Mouse (Mus musculus): ENCODE measurements around the gene Ube2b. TPM values are rescaled to one million over a fixed set of nuclear protein-coding genes. Genes with fewer than 3 reads are reported as not detected.

Ube2b gene
- total RNA-seq, 4 experiments from 2014 or later, result 300 to 368 (median 327) TPM

DNA sequence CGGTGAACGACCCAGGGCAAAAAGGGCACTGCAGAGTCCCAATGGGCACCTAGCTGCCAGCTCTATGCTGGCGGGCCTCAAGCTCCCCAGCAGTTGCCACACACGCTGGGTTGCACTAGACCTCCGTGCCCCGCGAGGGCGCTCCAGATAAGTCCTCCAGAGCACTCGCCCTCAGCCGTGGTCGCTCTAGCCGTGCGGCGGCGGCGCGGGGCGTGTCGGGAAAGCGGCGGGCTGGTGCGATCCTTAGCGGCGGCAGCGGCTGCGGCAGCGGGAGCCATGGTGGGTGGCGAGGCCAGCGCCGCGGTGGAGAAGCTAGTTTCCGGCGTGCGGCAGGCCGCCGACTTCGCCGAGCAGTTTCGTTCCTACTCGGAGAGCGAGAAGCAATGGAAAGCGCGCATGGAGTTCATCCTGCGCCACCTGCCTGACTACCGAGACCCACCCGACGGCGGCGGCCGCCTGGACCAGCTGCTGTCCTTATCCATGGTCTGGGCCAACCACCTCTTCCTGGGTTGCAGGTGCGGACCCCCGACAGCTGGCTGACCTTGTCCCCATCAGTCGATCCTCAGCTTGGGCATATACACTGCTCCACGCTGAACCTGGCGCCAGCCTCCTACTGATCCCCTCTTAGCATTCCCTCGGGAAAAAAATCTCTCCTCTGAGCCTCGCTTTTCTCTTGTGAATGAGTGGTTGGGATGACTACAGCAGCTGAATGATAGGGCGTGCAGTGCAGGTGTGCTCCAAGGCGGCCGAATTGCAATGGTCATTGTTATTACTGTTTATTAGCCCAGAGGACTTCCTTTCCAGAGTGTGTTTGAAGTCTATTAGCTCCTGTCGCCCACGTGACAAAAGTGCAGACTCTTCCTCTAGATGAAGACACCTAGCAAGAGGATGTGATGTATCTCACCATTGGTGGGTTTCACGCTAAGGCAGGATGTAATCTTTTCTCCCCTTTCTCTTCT is 32.8 kb downstream of the Ube2b start, which contains the start of gene Cdkn2aipnl:
Gene Cdkn2aipnl, plus strand, starts transcription at position 219 of the 959 bp plus-strand sequence.
- peak; percentile 95 for DNase-seq (ENCODE audit: low spot score)

DNA sequence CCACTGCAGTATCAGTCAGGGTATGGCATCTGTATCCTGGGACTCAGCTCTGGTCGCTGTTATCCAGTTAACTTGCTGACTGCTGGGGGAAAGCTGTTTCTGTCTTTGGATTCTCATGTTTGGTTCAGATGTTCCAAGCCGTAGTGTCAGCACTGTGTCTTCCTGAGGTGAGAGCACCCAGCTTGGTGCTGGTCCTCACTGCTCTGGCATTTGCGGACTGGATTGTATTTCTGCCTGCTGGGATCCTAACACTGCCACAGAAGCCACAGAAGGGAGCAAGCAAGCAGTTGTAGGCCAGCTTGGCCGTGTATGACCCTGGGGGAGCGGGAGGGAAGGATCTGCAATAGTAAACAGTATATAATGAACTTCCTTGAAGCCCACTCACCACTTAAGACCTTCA is 33.9 kb downstream of the Ube2b start:
- no peak for DNase-seq (ENCODE audit: low spot score)

DNA sequence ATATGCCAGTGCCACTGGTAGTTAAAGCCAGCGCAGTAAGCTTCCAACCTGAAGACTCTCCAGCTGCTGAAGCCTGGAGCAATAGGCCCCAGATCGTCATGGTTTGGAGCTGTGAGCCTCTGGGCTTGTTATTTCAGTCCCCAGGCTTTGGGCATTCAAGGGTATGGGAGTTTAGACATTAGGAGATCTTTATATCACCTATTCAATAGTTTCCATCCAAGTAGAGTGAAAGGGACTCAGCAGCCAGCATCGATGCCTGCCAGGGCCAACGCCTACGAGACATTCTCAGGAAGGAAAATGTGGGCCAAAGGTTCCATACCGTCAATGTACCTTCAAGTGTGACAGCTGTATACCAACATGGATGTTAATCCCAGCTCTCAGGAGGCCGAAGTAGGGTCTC is 38.3 kb downstream of the Ube2b start:
- no peak for DNase-seq (ENCODE audit: low spot score)

DNA sequence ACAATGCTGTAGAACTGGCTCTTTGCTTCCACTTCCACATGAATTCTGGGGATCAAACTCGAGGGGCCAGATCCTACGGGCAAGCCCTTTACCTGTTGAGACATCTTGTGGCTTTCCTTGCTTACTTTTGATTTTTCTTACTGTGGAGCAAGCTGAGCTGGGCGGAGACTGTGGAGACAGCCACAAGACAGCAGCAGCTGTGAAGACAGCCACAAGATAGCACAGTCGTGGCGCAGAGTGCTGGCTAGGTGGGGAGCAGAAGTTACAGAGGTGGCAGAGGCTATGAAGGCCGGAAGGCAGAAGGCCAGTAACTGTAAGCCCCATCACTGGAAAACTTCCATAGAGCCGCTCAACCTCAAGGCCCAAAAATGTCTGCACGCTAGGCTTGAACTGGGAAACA is 38.8 kb downstream of the Ube2b start:
- no peak for DNase-seq (ENCODE audit: low spot score)

DNA sequence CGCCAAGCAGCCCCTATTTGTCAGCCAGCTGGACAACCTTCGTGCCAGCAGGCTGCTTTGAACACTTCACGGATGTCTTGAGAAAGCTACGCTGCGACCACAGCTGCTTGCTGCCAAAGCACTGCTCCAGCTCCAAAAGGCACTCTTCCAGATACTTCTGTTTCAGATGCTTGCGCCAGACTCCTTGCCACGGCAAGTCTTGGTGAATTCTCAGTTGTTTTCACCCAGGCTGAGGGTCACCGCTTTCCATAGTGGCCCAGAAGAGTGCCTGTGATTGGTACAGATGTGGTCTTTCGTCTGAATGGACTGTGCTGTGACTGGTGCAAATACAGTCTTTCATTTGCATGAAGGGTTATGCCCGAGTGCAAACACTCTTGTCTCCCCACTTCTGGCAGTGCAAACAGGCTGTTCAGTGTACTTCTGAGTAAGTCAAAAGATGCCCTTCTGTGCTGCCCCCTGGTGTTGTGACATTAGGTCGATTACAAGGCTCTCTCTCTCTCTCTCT is 39.5 kb downstream of the Ube2b start:
- no peak for DNase-seq (ENCODE audit: low spot score)

DNA sequence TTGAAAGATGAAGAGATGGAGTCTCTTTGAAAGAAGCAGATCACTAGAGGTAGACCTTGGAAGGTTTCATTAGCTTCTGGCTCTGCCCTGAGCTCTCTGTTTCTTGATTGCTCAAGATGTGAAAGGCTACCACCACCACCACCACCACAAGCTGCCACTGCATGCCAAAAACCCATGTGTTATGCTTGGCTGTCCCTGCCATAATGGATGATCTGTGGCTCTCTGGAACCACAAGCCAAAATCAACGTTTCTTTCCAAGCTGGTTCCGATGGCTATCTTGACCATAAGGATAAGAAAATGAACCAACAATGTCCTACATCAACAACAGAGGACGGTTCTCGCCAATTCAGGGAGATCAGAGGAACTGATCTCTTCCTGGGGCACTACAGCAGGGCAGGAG is 40.5 kb downstream of the Ube2b start:
- DNase-seq (ENCODE audit: low spot score), result no peak

DNA sequence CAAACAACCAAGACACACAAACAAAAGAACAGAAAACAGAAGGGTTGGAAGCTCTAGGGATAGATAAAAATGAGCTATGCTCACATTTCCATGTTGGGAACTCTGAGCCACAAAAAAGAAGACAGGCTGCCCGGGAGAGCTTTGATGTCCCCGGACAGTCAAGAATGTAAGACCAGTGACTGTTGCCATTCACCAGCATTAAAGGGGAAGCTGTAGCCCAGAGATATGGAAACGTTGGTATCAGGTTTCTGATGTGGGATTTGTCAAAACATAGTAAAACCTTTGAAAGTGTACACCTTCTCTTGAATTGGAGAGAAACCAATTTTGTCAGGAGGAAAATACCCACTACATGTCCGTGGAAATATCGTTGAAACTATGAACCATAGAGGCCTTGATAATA is 41.1 kb downstream of the Ube2b start:
- DNase-seq (ENCODE audit: low spot score), result no peak

DNA sequence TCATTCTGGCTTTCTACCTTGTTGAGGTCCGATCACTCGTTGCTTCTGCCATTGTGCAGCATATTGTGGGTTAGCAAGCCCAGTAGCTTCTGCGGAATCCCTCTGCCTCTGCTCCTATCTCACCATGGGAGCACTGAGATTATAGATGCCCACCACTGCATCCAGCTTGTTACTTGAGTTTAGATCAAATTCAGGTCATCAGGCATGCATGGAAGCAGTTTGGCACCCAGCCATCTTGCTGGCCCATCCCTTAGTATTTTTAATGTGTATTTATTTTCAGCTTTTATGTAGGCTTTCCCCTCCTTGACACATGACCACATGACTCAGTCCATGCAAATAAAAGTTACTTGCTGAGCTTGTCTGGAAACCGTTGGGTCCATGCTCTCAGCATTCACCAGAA is 42.8 kb downstream of the Ube2b start:
- DNase-seq (ENCODE audit: low spot score), result no peak

DNA sequence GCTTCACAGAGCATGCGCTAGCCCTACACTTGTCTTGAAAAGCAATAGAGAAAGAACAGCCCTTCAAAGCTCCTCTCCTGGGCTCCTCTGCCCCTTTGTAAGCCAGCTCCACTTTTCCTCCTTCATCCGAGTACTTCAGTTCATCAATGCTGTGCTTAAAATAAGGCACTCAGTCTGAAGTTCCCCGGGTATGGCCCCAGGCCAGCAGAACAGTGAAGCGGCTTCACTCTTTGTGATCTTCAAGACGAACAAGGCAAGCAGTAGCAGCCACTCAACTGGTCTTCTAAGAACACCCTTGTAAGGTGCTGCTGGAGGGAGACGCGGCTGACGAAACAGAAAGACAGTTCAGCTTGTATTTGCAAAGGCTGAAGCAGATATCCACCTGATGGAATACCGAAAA is 44.5 kb downstream of the Ube2b start:
- no peak for DNase-seq (ENCODE audit: low spot score)

DNA sequence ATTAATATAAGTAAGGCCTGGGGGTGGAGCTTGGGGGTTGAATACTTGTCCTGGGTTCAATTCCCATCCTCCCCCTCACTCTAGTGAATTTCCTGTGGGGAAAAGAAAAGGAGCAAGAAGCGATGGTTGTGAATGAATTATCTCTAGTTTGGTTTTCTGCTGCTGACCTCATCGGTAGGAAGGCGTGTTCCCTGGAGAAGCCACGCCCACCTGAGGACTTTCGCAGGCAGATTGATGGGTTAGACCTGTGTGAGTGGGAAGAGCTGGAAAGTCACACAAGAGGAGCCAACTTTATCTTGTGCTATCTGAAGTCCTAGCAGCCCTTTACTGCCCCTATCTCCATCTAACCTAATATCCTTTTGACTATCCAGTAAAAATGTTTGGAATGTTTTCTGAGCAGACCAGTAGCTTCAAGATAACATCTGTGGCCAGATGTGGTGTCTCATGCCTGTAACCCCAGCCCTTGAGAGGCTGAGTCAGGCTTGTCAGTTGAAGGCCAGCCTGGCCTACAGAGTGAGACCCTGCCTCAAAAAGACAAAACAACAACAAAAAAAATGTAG is 48.6 kb downstream of the Ube2b start:
- DNase-seq (ENCODE audit: low spot score), result no peak

DNA sequence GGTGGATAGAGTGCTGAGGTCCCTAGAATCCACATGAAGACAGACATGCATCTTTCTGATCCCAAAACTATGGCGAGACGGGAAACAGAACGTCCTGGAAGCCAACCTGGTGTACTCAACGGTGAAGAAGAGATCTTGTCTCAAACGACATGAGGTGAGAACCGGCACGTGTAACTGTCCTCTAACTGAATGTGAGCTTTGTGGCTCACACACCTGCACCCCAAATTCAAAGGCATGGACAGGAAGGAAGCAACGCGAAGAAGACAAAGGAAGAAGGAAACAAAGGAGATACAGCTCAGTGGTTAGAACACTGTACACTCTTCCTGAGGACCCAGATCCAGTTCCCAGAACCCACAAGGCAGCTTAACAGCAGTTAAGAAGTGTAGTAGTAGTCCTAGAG is 50.6 kb downstream of the Ube2b start:
- DNase-seq (ENCODE audit: low spot score), result no peak

DNA sequence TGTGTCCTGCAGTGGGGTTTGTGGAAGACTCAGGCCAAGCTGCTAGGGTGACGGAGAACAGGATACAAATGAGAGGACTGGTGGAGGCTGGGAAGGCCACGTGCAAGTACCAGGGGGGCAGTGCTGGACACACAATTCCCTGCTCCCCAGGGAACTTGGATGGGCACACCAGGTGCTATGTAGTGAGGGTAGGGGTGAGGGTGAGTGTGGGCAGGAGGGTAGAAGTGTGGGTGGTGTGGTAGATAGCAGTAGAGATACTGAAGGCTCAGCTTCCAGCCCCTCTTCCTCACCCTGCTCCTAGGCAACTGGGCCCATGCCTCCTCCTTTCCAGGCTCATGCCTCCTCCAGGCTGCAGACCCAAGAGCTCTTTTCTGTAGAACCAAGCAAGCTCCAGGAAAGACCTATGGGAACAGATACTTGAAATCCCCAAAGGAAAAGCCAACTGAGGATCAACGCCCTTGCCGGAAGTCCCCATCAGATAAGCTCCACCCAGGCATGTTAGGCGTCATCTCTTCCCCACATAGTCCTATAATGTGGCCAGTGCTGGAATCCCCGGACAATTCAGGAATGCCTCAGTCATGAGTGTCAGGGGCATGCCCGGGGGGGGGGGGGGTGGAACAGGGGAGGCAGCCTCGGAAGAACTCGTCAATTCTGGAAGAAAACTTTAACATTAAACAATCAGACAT is 51.3 kb downstream of the Ube2b start:
- no peak for DNase-seq (ENCODE audit: low spot score)

DNA sequence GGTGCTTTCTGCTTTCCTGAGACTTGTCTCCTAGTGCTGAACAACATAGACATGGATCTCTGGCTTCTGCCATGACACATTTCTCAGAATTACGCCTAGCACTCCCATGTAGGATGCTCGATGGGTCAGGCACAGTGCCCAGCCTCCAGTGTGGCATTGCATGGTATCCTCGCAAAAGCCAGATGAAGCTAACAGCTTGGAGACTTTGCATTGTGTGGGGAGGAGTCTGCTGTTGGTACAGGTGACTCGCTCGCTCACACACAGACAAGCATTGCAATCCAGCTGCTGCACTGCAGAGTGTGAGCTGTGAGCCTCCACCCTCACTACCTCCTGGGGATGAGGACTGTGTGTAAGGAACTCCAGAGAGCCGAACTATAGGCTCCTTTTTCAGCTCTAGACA is 54.4 kb downstream of the Ube2b start:
- DNase-seq (ENCODE audit: low spot score), result no peak

DNA sequence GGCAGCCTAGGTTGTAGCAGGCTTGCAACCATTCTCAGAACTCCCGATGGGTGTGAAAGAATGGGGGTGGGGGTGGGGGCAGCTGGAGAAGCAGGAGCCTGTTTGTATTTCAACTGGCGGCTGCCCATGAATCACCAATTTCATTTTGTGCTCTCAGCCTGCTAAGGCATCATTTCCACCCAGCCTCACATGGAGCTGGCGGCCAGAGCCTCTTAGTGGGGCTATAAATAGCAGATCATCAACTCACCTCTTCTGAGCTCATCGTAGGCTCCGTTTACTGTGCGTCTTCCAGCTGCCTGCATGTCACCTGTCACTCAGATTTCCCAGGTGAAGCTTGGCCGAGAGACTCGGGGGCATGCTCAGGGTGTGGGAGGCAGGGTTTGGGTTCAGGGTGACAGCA is 55.0 kb downstream of the Ube2b start:
- DNase-seq (ENCODE audit: low spot score), result no peak

DNA sequence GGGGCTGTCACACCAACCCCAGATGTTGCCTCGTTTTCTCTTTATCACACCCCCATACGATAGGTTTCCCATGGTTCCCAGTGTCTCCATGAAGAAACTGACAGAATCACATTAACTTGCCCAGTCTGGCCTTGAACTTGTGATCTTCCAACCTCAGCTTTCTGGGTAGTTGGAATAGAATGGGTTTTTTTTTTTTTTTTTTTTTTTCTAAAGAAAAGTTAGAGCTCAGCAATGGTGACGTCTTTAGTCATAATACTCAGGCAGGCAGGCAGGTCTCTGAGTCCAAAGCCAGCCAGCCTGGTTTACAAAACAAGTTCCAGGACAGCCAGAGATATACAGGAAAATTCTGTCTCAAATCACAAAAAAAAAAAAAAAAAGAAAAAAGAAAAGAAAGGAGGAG is 56.3 kb downstream of the Ube2b start:
- no peak for DNase-seq (ENCODE audit: low spot score)

DNA sequence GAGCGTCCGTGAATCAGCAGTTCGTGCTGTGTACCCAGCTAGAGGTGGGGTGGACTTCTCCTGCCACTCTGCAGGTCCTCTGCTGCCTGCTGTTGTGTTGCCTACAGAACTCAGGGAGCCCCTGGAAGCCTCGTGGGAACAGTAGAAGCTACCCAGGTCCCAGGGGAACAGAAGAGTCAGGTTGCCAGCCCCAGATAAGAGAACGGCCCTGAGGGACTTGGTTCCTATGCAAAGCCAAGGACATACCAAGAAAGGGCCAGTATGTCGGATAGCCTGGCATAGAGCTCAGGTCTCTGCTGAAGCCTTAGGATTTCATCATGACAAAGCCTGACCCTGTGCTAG is 57.1 kb downstream of the Ube2b start:
- DNase-seq (ENCODE audit: low spot score), result no peak

DNA sequence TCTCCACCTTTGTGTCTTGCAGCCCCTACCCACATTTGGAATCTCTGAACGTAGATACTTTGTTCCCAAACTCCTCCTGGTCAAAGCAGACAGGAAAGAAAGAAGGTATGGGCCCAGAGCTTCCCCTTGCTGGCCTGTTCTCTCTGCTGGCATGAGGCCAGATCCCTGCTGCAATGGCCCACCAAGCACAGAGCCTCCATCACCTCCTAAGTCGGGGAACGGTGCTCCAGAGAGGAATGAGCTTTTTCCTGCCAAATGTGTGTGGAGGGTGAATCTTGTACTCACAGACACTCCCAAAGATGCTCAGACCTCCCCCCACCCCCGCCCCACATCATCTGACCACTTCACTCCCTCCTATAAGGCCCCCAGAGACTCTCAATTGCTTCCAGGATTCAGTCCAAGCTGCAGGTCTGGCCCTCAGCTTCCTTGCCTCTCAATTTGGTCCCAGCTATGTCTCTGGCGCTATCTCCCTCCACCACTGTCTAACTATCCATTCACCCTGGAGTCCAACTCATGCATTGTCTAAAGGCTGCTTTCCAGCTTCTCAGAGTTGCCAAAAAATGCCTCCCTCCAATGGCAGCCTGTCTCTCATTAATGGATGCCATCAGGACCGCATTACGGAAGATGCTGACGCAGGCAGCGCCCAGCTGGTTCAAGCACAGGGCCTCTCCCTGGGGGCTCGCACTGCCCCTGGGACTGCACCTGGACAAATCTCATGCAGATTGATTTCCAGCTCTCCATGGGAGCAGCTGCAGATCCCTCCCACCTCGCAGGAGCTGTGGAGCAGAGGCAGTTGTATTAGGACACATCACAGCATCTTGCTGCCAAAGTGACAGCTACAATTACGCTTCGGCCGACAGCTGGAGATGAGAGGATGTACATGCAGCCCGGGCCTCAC is 57.7 kb downstream of the Ube2b start:
- no peak for DNase-seq (ENCODE audit: low spot score)

DNA sequence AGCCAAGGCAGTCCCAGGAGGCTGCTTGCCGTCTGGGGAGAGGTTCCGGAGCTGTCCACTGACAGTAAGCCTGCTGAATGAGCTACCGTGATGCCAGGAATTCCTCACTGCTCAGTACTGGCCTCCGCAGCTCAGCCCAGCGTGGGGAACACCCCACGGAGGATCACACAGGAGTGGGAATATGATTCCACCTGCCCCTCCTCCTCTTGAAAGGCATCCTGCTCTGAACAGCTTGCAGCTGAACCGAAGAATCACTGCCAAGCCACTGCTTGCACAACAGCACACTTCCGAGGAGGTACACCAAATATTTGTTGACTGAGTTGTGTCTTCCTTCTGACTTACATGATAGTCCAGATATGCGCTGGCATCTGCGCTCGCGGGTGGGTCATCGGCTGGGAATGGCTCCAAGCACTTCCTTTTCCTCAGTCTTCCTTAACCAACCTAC is 60.0 kb downstream of the Ube2b start:
- no peak for DNase-seq (ENCODE audit: low spot score)

DNA sequence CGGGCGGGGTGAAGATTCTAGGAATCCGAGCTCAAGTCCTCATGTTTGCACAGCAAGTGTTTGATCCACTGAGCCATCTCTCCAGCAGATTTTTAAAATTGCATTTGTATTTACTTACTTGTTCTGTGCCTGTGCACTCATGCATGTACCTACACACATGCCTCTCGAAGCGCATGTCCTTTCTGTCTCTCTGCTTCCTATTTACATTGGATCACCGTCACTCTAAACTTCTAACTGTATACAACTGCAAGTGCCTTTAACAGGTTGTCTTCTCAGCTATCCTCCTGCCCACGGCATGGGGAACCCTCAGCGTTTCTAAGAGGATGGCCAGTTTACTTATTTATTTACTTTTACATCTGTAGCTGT is 61.0 kb downstream of the Ube2b start:
- no peak for DNase-seq (ENCODE audit: low spot score)

DNA sequence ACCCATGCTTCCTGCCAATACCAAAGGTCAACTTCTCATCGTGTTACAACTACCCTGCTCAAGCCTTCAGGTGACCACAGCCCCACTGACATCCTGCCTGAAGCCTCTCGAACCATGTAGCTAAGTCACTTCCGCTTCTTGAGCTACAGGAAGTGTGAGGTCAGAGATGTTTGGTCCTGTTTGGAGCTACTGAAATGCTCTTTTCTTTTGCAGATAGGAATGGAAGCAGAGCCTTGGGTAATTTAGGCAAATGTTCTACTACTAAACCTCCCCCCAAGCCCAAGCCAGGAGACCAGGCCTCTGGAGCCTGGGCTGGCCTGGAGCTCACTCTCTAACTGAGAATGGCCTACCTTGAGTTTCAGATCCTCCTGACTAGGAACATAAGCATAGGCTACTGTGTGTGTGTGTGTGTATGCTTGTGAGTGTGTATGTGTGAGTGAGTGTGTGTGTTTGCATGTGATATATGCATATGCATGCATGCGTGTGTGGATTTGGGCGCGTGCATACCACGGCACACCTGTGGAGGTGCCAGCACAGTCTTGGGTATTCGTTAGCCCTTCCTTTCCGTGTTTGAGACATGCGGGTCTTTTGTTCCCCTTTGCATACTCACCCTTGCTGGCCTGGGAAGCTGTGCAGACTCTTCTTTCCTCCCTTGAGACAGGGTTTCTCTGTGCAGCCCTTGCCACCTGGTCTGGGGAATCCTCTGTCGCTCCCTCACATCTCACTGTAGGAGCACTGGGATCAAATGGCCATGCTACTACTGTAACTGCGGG is 61.6 kb downstream of the Ube2b start:
- DNase-seq (ENCODE audit: low spot score), result no peak

DNA sequence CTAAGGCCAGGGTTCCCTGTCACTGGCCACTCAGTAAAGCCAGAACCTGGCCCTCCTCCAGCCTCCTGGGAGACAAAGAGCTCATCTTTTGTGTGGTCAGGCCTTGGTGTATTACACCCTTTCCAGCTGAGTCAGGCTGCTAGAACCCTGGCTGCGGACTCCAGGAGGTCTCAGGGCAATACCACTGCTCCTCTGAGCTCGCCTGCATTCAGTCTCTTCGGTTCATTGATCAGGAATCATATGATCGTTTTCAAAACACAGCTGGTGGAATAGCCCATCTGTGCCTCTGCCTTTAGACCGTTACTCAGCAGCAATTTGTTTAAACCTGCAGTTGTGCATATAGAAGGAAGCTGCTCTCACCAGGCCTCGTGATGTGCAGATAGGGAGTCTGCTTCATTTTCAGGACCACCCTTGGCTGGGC is 63.2 kb downstream of the Ube2b start:
- no peak for DNase-seq (ENCODE audit: low spot score)
